Mouse (Mus musculus) spleen, postnatal 10 days (tissue): ENCODE measurements at regions not wholly inside any gene's neighbourhood (a gene's known extent, or its start where the extent isn't known, plus 50 kb on each side); places are given as distances from the start of the nearest gene placed in this dataset.

Experiments used
- DNase-seq, 2 experiments: peaks; one replicate each; pipeline ENCODE4 v3.0.0; 2021 to 2022; ENCODE audit warnings: low spot score in 2 of 2

DNA sequence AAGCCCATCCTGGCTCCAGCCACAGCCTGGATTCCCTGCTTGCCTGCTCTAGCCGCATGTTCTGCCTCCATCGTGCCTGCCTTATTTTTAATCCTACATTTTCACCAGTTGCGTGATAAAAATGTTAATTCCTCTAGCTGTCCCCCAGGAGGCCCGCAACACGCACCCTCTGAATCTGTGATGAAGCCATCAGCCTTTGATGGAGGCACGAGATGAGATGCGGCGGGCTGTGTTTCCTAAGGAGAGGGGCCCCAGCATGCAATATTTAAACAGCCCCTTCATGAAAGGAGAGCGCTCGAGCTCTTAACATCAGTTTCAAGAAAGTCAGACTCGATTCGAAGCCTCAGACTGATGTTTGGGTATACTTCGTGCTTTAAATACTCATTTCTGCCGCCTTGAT is 76.3 kb downstream of the Nptx2 start:
- no peak for DNase-seq

DNA sequence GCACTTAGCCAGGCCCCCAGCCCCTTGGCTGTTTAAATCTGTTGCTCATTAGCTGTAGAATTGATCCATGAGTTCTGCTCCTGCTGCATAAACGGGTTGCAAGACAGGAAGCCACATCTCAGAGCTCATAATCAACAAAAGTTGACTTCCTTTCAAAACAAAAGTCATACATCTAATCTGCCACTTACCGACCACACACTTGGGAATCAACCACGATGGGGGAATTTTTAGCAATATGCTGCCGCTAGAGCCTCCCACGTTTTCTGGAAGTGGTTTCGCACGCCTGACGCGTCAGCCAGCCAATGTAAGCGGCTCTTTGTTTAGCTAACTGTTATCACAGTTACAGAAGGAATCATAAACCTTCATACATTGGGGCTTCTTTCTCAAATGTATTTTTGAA is 77.7 kb downstream of the Nptx2 start:
- no peak for DNase-seq

GRCm38 (mm10) chr5:144632295-144632694 is 86.6 kb downstream of the Nptx2 start:
- DNase-seq, result no peak

- DNase-seq, result peak in 1 of 2 experiments; percentile 18
These were observed 92.9 kb downstream of the Nptx2 start for GRCm38 (mm10) chr5:144638631-144639030.

GRCm38 (mm10) chr5:144639639-144640038 is 93.9 kb downstream of the Nptx2 start:
- DNase-seq, result no peak

- DNase-seq, result no peak
These were observed 97.1 kb downstream of the Nptx2 start for GRCm38 (mm10) chr5:144642766-144643165.

GRCm38 (mm10) chr5:144643438-144643837 is 97.7 kb downstream of the Nptx2 start:
- no peak for DNase-seq

GRCm38 (mm10) chr5:144645367-144645766 is 99.7 kb downstream of the Nptx2 start:
- no peak for DNase-seq

GRCm38 (mm10) chr5:144647311-144648104 is 101.8 kb downstream of the Nptx2 start:
- no peak for DNase-seq

DNA sequence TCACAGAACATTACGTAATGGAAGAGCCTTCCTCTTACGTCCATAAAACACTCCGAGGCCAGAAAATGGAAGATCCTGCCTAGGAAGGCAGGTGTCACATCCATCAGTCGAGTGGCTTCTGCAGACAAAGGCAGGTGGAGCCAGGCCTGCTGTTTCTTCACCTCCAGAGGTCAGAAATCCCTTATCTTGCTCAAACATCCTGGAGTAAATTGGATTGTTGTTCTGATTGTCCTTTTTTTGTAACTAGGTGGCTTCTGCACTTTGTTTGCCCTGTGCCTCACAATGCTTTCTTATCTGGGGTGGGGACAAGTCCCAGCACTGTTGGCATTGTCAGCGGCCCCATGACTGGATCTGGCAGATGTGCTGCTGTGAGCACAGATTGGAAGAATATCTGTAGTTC is 106.5 kb downstream of the Nptx2 start:
- DNase-seq, result no peak

DNA sequence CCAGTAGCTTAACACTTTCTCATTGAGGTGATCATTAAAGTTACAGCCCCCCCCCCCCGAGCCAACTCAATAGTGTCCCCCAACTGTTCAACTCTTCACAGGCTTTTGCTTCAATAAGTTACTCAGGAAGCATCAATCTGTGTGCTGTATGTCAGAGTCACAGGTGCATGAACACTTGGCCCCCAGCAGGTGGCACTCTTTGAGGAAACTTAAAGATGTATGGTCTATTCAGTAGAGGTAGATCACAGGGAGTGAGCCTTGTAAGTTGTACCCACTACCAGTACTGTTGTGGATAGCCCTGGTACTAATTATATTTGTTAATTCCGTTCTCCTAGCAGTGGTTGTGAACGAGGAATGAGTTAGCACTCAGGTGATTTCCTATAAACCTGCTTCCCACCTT is 99.6 kb downstream of the Tmem130 start:
- no peak for DNase-seq

DNA sequence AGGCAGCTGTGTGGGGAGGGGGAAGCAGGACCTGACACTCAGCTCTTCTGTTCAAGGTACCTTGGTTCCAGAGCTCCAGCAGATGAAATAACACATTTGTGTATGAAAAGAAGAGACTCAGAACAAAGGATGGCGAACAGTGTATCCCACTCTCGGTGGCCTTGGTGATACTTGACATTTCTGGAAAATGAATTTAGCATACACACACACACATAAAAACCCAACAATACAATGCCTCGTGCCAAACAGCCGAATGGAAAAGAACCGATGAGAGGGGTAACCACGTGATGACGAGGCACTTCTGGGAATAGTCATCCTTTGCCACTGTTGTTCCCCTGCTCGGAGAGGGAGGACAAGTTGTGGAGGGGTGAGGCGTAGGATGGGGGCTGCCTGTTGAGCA is 97.6 kb downstream of the Tmem130 start:
- DNase-seq, result no peak

DNA sequence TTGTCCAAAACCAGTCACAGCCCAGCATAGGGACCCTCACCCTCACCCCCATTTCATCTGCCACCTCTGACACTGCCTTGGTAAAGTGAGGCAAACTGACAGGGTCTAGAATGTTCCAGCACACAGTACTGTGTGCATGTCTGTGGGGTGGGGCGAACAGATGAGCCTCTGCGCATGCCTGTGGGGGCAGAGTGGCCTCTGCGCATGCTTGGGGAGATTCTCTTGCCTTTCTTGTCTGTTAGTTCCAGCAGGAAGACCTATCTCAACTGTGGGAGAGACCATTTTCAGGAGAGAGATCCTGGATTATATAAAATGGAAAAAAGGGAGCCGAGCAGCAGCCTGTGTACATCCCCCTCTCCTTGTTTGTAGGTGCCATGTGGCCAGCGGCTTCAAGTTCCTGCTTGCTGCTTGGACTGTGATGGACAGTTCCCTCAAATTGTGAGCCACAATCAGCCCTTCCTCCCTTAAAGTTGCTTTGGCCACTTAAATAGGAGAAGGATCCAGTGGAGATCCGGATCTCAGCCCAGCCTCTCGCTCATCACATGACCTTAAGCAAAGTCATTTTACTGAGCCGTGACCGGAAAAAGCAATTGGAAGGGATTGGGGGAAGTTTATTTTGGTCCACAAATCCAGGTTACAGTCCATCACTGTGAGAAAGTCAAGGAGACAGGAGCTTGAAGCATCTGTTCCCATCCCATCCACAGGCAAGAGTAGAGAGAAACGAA is 96.9 kb downstream of the Tmem130 start:
- no peak for DNase-seq

- DNase-seq, result no peak
These were observed 93.6 kb downstream of the Tmem130 start for GRCm38 (mm10) chr5:144668060-144668459.

DNA sequence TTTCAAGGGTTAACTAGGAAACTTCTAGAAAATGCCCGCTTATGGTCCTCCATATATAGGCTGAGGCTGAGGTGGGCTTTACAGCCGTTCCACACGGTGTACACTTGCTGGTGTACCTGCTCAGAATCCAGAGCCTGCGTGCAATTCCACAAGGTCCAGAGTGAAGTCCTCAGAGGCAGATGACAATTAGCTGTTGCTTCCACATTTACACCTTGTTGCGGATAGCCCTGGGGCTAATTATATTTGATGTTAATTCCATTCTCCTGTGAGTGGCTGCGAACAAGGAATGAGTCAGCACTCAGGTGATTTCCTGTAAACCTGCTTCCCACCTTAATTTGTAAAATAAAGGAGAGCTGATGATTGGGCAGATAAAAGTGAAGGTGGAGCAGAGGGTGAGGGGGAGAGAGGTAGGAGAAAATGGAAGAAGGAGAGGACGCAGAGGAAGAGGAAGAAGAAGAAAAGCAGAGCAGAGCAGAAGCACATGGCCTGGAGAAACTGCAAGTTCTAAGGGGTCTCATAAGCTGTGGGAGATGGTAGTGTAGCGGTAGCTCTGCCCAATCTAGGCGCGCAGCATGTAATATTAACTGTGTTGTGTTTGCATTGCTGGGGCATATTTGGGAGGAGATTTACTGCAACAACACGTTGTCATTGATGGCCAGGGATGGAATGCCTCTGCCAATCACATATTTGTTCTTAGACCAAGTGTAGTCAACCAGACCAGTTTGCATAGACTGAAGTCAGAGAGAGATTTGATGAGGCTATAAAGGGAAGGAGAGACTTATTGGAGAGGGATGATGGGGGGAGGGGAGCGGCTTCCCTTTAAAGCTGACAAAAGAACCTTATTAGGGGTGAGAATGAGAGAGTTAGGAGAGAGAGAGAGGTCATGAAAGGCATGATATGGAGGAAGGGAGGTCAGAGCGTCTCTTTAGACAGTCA is 82.5 kb downstream of the Tmem130 start:
- no peak for DNase-seq

GRCm38 (mm10) chr5:144684184-144684583 is 77.4 kb downstream of the Tmem130 start:
- DNase-seq, result no peak
